Mouse (Mus musculus): ENCODE results near the gene Cfap206.

GRCm38 (mm10) chr4:34719421-34719820, 10.6 kb downstream of the Cfap206 start:
- no peak for TF ChIP-seq POLR2A (IDR thresholded peaks at IDR 0.05; ENCODE audit: low read depth, low read length)
- TF ChIP-seq CTCF (conservative IDR thresholded peaks at IDR 0.05; ENCODE audit: insufficient read depth, insufficient read length, low read depth, low read length): no peak

Measured in kidney, adult 2 months (tissue).